Mouse (Mus musculus): ENCODE measurements around the gene Padi1.

Padi1 gene

DNA sequence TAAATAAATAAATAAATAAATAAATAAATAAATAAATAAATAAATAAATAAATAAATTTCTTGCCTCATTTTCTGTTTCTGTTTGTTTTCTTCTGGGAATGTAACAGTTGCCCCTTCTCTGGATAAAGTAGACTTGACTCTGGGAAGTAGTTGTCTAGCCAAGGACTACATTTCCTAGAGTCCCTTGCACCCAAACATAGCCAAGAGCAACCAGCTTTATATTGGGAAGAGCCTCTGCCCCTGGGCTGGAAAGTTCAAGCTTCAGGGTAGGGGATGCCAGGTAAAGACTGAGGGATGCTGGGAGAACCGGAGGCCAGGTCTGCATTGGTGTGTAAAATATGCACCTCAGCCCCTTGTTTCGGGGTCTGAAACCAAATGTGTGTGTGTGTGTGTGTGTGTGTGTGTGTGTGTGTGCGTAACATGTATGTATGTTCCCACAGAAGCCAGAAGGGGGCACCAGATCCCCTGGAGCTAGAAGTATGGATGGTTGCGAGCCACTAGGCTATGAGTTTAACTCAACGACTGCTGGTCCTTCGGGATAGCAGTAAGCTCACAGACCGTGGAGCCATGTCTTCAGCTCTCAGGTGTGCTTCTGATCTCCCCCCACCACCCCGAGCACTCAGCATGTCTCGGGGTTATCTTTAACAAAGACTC is 61.2 kb downstream of the Padi1 start:
- no peak for DNase-seq (ENCODE audit: low spot score in 2 of 2)

GRCm38 (mm10) chr4:140782821-140783220 is 62.8 kb downstream of the Padi1 start:
- no peak for DNase-seq (ENCODE audit: low spot score in 2 of 2)

- DNase-seq (ENCODE audit: low spot score in 2 of 2), result no peak
Observed at GRCm38 (mm10) chr4:140780507-140780906, 65.1 kb downstream of the Padi1 start.

DNA sequence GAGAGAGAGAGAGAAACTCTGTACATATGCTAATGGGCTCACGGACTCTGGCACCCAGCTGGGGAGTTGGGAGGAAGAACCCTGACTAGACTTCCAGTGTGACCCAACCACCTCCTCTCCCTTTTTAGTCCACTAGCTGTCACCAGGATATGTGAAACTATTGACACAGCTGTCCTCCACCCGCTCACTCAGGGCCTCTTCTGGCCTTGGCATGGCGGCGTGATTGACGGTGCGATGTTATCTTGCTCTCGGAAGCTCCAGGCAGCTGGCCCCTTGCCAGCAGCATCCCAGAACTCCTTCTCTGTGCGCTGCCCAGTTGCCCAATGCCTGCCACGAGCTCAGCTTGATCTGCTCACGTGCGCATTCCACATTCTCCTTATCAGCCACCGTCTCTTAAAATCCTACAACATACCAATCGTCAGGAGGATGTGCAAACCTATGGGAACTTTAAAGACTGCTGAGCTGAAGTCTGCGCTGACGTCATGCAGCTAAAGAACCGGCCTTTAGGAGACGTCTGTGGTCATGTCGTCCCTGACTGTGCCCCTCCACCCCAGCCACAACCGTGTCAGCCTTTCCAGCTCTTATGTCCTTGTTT is 65.7 kb downstream of the Padi1 start:
- no peak for DNase-seq (ENCODE audit: low spot score in 2 of 2)

GRCm38 (mm10) chr4:140776623-140777022 is 69.0 kb downstream of the Padi1 start:
- DNase-seq (ENCODE audit: low spot score in 2 of 2), result no peak

DNA sequence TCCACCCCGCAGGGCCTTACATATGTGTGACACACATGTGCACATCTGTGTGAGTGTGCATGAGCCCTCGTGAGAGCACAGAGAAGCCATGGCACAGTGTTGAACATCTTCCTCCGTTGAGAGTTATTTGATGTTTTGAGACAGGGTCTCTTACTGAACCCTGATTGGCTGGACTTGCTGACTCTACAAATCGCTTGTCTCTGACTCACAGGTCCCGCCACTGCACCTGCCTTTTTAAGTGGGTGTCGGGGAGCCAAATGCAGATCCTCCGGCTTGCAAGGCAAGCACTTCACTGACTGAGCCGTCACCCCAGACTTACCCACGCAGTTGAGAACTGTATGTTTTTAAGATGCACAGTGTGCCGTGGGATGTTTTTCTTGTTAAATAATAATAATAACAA is 69.7 kb downstream of the Padi1 start:
- DNase-seq (ENCODE audit: low spot score in 2 of 2), result no peak

DNA sequence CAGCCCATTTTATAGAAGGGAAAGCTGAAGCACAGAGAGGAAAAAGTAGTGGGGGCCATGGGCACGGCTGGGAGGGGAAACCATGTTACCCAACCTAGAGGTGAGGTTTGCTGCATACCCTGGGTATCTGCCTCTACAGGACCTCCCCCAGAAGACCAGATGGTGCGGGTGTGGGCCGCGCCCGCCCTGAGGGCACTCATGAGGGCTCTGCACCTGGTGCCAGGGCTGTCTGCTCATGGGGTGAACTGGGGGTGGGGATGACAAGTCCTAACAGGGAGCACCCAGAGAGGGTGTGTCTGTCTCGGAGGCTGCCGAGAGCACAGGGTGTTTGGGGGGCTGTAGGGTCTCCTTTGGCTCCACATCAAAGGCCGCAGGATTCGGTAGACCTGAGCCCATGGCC is 70.7 kb downstream of the Padi1 start:
- DNase-seq (ENCODE audit: low spot score in 2 of 2), result no peak

GRCm38 (mm10) chr4:140774025-140774800 is 71.4 kb downstream of the Padi1 start, which contains the start of gene Padi4:
Gene Padi4 (minus strand): TSS chr4:140774236.
- no peak for DNase-seq (ENCODE audit: low spot score in 2 of 2)

DNA sequence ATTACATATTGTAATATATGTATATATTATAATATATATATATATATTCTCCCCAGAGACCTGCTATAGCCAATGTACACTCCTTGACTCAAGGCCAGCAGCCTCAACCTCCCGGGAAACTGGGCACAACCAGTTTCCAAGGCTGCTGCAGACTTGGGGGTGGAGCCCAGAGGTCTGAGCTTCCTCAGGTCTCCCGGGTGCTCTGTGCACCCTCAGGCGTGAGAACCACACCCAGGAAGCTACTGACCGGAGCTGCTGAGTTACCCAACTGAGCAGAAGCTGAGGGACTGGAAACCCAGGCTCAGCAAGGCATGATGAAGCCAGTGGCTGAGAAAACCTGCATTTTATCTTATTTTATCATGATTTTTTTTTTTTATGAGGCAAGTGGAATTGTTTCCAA is 74.5 kb downstream of the Padi1 start:
- no peak for DNase-seq (ENCODE audit: low spot score in 2 of 2)

DNA sequence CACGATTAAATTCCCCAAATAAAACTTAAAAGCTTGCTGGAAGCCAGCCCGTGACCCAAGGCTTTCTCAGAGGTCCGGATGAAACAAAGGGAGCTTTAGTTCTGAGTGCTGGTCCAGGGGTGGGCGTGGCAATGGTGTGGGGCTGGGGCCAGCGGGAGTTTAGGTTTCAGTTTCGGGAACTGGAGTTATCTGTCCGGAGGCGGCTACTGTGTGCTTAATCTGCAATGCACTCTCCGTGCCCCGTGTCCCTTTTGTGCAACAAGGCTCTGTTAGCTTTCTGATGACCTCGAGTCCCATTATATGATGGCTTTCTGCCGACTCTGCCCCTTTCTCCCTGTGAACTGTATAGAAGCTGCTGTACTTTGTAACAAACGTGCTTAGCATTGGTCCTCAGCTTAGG is 75.1 kb downstream of the Padi1 start:
- no peak for DNase-seq (ENCODE audit: low spot score in 2 of 2)

DNA sequence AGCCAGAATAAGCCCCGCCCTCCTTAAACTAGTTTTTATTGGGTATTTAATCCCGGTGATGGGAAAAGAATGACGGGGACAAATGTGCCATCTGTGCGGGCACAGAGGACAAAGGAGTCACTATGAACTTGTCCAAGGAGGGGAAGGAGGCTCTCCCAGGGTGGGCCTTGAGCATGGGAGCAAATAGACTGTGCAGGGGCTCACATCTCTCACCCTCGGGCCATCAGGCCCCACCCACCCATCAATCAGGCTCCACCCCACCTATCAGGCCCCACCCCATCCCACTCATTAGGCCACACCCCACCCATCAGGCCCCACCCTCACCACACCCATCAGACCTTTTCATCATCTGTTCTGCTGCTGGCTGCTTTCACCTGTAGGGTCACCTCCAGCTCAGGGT is 76.6 kb downstream of the Padi1 start:
- no peak for DNase-seq (ENCODE audit: low spot score in 2 of 2)

DNA sequence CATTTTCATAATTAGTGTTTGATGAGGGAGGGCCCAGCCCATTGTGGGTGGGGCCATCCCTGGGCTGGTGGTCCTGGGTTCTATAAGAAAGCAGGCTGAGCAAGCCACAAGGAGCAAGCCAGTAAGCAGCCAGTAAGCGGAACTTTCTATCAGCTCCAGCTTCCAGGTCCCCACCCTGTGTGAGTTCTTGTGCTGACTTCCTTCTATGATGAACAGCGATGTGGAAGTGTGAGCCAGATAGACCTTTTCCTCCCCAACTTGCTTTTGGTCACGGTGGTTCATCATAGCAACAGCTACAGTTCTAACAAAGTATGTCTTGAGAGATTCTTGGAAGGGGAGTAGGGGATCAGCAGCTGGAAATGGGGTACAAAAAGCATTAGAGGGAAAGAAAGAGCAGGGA is 79.6 kb downstream of the Padi1 start:
- DNase-seq (ENCODE audit: low spot score in 2 of 2), result no peak

GRCm38 (mm10) chr4:140763158-140763557 is 82.4 kb downstream of the Padi1 start:
- DNase-seq (ENCODE audit: low spot score in 2 of 2), result no peak
